Mouse (Mus musculus) gastrocnemius, postnatal 10 days (tissue): ENCODE results near the gene Insl3. TPM values are rescaled to one million over a fixed set of nuclear protein-coding genes. Genes with fewer than 3 reads are reported as not detected.
A peak's percentile ranks its signal among the peaks of the same experiment; 100 is the strongest.
"Not testable (repeated sequence)": the region's sequence is repeated elsewhere in the genome, so short reads cannot be mapped to it uniquely, and the experiment has no call there.

Experiments
- DNase-seq: peaks from one replicate; pipeline ENCODE4 v3.0.0; 2021; ENCODE audit warnings: mixed read lengths
- total RNA-seq, 2 experiments: library from RNA; stranded (reverse); gene quantifications; 2 replicates each; pipeline ENCODE4 v1.2.3; 2021

Insl3 gene
- total RNA-seq, 2 experiments from 2014 or later = 3.1 to 3.7 TPM

DNA sequence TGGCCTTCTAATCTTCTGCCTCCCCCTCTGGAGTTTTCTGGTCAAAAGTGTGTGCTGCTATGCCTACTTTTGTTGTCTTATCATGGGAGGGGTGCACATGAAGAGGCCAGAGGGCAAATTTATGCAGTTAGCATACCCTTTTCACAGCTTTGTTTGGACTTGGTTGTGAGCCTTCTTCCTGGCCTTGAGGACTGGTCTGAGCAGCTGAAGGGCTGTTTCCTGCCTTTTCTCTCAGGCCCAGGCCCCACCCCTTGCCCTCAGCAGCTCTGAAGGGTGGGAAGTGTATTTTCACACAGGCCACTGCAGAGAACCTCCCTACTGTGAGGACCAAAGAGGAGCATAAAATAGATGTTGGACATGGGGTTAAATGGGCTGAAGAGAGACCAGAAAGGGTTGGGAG is 11.5 kb upstream of the Insl3 start:
- no peak for DNase-seq

DNA sequence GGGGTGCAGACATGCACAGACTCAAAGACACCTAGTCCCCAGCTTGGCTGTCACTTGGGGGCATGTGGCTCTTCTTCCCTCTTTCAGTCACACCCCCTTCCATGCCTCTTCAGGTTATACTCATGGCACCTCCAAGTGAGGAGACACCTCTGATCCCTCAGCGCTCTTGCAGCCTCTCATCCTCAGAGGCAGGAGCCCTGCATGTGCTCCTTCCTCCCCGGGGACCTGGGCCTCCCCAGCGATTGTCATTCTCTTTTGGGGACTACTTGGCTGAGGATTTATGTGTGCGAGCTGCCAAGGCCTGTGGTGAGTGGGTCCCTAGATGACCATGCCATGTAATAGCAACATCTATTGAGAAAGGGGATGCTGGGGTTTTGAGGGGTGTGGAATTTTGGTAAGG is 10.8 kb upstream of the Insl3 start:
- DNase-seq = no peak

DNA sequence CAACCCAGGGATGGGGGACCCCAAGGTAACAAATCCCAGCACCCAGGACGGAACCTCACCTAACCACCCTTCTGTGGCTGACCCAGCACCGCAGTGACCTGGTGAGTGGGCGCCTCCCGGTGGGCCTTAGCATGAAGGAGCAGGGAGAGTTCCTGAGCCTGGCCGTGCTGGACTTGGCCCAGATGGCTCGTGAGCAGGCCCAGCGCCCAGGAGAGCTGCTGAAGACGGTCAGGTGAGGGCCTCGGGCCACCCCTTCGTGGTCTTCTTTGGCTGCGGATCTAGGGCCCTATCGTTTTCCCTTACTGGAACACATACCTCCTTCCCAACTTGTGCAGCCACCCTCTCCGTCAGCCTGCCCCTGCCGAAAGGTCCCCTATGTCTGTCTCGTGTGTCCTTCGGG is 9.9 kb upstream of the Insl3 start:
- no peak for DNase-seq

DNA sequence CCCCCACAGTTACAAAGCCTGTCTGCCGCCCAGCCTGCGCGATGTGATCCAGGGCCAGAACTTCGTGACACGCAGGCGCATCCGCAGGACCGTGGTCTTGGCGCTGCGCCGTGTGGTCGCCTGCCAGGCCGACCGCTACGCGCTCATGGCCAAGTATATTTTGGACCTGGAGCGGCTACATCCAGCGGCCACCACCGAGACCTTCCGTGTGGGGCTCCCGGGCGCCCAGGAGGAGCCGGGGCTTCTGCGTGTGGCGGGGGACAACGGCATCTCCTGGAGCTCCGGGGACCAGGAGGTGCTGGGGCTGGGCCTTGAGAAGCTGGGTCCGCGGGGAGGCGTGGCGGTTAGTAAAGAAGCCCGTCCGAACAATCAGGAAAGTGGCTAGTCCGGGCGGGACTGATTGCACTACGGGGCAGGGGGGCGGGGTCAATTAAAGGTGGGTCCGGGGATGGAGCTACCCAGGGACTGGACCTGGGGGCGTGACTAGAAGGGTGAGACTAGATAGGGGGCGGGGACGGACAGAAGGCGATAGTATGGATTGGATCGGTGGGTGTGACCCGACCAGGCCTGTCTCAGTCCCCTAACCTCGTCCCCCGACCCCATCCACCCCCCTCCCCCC is 9.4 kb upstream of the Insl3 start:
- no peak for DNase-seq

DNA sequence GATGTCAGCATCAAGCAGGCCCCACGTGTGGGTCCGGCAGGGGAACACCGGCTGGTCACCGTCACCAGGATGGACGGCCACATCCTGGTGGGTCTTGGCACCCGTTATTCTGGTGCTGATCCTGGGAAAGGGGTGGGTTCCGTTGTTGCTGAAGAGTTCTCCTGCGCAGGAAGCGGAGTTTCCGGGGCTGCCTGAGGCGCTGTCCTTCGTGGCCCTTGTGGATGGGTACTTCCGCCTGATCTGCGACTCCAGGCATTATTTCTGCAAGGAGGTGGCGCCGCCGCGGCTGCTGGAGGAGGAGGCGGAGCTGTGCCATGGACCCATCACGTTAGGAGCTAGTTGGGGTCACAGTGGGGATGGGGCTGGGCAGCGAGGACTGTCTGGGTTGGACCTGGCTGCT is 8.5 kb upstream of the Insl3 start:
- DNase-seq = no peak

DNA sequence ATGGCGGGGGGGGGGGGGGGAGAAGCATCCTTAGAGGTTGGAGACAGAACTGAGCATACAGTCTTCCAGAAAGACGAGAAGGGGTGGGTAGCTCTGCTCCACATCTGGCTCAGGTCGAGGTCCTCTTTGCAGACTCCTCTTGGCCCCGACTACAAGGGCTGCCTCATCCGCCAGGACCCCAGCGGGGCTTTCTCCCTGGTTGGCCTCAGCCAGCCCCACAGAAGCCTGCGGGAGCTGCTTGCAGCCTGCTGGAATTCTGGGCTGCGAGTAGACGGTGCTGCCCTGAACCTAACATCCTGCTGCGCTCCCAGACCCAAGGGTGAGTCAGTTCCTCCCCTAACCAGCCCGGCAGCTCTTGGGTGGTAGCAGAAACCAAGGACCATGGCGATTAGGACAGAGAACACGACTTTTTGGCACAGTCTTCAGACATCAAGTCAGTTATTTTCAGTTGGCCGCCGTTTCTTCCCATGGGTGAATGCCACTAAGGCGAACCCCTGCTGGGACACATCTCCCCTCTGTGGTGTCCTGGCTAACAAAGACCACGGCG is 7.6 kb upstream of the Insl3 start:
- no peak for DNase-seq

DNA sequence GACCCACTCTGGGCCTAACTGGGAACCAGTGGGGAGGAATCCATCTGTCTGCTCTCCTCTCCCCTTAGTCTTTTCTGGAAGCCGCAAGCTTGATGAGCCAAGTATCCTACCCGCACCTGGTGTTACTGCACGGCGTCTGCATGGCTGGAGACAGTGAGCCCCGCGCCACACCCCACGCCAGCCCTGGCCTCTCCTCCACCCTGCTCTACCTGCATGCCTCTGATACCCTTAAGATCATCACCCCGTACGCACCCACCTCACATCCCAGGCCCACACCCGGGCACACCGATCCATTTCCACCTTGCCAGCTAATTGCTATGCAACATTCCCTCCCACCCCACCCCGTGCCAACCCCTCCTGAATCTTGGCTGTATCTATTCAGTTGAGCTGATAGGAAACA is 6.2 kb upstream of the Insl3 start:
- DNase-seq = no peak

DNA sequence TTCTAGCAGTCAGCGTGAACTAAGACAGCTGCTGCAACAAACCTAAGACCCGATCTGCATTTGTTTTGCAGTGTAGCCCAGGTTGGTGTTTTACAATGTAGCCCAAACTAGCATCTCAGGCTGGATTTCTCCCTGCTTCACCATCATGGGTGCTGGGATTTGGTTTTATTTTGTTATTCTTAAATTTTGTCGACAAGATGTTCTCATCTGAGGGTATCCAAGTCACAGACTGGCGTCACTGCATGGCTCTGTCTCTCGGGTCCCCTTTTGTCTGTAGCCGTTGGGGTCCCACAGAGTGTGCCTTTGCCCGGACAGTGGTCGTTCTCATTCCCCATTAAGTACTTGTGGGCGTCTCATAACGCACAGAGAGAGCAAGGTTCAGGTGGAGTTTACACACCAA is 4.3 kb upstream of the Insl3 start:
- DNase-seq = no peak

DNA sequence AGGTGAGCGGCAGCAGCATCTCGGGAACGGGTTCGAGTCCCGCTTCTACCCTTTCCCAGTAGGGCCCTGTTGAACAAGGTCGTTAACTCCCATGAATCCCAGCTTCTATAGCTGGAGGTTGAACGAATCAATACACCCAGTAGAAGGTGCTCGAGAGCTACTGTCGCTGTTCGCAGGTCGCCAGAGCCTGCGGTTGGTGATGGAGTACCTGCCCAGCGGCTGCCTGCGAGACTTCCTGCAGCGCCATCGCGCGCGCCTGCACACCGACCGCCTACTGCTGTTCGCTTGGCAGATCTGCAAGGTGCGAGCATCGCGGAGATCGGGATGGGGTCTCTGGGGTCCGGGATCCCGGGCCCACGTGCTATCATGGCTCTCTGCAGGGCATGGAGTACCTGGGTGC is 3.4 kb upstream of the Insl3 start:
- no peak for DNase-seq

DNA sequence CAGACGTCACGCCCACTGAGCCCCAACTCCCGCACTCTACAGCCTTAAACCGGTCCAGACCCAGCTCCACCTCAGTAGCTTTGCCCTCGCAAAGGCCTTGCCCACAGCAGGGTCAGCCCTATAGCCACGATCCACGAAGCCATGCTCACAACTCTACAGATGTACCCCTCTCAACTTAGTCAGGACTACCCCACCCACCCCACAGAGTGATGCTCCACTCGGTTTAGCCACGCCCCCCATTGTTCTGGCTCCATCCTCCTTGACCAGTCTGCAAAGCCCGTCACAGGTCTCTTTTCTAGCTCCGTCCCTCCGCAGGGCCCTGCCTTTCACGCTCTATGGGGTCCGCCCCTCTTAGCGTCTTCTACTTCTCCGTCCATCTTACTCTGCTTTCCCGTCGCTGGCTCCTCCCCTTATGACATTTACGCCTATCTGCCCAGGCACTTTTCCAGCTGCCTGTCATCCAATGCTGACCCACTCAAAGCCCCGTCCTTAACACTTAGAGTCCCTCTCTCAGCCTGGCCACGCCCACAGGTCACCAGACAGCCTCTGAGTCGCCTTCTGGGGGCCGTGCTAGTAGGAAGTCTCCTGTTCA is 2.8 kb upstream of the Insl3 start:
- DNase-seq = no peak

DNA sequence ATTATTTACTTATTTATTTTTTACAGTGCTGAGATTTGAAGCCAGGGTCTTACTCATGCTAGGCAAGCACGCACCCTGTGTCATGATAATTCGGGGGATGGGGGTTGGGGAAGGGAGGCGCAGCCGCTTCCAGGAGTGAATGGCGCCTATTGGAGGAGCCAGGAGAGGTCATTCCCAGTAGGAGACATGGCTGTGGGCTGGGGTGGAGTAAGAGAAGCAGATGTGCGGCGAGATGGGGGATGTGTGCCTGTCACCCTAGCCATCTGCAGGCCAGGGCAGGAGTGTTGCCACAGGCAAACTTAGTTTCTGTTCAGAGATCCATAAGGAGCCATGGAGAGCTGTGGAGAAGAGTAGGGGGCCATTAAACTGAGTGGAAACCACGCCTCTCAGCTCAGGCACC is 1.4 kb upstream of the Insl3 start:
- DNase-seq = no peak

DNA sequence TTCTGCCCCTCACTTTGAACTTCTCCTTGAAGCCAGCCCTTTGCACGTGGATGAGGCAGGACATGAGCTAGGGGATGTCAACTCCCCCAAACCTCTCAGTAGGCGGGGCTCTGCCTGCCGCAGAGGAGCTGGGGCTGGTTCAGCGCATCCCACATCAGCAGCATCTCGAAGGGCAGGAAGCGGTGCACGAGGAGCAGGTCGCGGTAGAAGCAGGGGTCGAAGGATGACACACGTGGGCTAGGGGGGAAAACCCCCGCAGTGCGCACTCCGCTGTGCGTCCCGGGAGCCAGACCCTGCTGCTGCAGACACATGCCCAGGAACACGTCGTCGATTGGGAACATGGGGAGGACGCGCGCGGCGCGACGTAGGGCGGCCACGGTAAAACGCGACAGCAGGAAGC is 3.5 kb downstream of the Insl3 start:
- DNase-seq = no peak

DNA sequence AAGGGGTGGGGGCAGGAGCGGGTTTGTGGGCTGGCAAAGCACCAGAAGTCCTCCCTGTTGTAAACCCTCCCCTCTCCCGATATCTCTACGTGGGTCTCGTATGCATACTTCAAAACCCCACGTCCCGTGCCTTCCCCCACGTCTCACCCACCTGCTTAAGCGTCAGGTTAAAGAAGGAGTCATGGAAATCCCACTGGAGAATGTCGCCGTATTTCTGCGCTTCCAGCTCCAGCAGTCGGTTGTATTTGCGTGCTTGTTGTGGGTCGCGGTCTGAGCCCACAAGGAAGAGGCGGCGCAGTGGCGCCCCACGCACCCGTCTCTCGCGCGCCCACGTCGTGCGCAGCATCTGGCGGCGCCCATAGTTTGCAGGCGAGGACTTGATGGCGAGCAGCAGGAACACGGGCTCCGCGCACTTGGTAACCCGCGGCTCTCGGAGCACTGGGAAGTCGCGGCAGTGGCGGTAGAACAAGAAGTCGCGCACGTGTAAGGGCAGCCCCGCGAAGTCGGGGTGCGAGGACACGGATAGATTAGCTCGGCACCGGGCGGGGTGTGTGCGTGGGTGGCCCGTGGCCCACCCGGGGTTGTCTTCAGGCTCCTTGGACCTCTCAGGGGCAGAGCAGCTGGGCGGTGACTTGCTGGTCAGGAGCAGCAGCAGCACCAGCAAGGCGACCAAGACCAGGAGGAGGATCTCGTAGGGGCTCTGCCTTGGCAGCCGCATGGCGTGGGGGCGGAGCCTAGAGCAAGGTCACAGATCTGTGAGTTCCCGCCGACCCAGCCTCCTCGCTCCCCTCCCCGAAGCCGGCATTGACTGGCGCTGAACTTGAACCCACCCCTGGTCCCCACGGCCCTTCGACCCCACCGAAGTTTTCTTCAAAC is 4.4 kb downstream of the Insl3 start:
- DNase-seq = no peak

DNA sequence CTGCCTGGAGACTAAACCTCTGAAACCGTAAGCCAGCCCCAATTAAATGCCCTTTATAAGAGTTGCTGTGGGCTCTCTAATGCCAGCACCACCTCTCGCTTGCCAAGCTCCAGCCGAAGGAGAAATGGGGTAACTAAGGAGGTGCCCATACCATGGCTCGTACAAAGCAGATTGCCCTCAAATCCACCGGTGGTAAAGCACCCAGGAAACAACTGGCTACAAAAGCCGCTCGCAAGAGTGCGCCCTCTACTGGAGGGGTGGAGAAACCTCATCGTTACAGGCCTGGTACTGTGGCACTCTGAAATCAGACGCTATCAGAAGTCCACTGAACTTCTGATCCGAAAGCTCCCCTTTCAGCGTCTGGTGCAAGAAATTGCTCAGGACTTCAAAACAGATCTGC is 6.4 kb downstream of the Insl3 start:
- not testable (repeated sequence) for DNase-seq

DNA sequence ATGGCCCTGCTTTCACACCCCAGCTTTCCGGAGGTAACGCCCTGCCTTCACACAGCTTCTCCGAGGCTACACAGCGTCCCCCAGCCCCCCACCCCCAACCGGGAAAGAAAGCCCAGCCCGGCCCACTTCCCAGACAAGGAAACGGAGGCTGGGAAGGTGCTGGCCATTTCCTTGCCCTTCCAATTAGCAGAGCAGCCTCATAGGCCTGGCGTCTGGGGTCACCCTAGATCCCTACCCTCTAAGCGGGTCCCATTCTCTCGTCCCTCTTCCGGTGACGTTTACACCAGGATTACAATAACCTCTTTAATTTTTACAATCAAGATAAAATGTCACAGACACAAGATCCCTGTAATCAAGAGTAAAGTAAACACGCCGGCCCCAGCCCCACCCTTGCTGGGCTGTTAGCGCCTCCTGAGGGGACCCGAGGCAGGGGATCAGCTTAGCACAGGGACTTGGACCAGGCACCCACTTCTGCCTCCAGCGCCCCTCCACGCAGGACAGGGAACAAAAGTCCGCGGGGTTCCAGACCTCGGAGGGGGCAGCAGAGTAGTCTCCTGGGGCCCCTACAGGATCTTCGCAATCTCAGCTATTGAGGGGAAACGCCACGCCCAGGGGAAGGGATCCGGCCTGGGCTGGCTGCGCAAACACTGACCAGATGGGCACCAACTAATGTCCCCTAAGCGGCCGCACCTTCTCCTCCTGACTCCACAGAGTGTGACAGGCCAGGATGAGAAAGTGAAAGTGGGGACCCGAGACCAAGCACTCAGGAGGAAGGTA is 11.7 kb downstream of the Insl3 start:
- no peak for DNase-seq

DNA sequence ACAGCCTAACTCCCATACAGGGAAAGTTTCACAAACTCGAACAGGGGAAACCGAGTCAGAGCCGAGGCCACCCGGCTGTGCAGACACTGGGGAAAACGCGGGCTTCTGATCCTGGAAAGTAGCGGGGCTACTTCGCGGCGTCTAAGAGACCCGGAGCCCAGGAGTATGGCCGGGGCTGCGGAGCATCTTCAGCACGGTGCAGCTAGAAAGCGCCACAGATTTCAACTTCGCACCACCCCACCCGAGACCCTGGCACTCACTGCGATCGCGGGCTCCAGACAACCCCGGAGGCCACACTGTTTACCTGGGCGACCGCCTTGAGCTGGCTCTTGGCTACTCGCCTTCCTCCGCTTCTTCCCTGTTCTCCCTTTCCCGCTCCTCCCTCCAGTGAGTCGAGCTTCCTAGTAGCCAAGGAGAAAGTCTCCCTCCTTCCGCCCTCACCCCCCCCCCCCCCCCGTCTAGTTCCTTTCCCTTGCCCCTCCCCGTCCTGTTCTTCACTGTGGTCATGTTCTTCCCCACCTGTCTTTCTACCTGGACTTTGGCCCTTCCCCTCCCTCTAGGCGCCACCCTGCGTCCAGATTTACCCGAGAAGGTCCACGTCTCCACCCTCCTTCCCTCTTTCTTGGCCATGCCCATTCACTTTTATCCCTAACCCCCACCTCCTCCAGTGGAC is 12.5 kb downstream of the Insl3 start, which contains the start of gene B3gnt3:
Gene B3gnt3, minus strand, starts transcription at position 376 of the 673 bp plus-strand sequence.
- DNase-seq = no peak

DNA sequence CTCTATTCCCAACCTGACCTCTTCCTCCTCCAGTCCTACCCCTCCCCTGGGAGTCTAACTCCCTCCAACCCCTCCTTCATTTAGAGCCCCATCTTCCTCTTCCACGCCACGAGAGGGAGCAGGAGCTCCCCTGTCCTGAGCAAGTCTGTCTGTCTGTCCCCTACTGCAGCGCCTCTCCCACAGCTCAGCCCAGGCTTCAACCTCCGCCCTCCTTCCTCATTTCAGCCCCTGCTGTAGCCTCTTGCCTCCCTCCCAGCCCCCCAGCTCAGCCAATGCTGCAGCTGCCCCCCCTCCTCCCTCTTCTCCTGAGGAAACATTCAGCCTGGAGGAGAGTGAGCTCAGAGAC is 13.0 kb downstream of the Insl3 start:
- no peak for DNase-seq

DNA sequence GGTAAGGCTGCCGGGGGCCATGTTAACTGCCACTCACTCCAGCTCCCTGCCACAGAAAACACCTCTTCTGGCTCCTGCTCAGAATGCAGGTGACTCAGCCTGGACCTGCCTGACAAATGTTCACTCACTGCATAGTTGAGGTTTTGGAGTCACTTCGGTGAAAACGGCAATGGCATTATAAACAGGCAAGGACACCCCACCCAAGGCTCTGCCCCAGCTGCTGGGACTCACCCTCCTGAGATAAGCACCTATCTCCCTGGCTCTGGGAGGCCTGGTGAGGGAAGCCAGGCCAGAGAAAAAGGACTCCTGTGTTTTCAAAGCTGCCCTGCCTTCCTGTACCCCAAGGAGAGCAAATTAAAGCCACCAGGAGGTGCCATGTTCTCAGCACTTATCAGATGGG is 13.9 kb downstream of the Insl3 start:
- DNase-seq = no peak

DNA sequence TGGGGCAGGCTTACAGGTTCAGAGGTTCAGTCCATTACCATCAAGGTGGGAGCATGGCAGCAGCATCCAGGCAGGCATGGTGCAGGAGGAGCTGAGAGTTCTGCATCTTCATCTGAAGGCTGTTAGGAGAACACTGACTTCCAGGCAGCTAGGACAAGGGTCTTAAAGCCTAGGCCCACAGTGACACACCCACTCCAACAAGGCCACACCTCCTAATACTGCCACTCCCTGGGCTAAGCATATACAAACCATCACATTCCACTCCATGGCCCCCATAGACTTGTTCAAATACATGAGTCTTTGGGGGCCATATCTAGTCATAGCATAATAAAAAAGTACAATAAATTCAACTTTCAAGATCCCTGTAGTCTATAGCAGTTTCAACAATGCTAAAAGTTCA is 14.4 kb downstream of the Insl3 start:
- not testable (repeated sequence) for DNase-seq

DNA sequence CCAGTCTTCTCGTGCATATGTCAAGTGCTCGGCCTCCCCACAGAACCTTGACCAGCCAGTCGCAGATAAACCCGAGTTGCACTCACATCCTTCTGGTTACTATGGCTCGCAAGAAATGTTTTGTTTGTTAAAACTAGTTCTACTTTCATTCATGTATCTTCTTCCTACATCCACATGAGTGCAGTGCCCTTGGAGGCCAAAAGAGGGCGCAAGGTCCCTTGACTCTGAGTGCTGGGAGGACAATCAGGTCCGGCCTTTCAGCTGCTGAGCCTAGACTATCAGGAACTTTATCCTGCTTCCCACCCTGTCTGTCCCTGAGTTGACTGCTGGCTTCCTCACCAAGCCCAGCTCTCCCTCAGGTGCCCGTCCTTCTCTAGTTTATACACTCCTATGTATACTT is 18.9 kb downstream of the Insl3 start:
- peak; percentile 43 for DNase-seq

DNA sequence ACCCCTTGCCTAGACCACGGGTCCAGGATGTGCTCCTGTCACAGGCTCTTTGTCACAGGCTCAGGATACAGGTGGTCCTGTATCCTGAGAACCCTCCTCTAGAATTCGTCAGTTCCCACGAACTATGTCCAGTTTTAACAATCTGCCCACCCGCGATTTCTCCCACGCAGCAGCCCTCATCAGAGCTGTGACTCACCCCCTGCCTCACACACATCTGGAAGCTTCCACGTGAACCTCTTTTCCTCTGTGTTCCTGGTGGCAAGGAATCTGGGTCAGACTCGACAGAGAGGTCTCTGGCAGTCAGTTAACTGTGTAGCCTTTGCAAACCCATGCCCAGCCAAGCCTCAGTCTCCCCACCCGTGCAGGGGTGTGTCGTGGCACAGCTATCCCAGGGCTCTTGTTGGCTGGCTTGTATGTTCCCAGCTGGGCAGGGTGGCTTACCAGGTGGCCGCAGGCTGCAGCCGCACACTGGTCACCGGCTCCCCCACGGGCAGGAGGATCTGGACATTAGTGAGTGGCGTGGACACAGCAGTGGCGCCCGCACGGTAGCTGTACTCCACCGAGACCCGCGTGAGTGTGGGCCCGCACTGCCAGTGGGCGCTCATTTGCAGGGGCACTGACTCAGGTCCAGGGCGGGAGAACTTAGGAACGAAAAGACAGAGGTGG is 20.3 kb downstream of the Insl3 start:
- DNase-seq = no peak
